Mouse (Mus musculus): Measurements from ENCODE around the gene Sycp3. TPM values are rescaled to one million over a fixed set of nuclear protein-coding genes. Genes with fewer than 3 reads are reported as not detected.

The Sycp3 gene
- polyA plus RNA-seq, 1 experiment: not detected

- Histone ChIP-seq H3K4me1 (replicated peaks; ENCODE audit: control insufficient read depth, insufficient read depth, low read length) (peaks cover 5% of the 10 kb centered on the region), H3K36me3 (ENCODE audit: control insufficient read depth, insufficient read depth, low read length) (no peaks in the 10 kb centered on the region), H3K27ac (ENCODE audit: control insufficient read depth, insufficient read depth, low read length) (no peak overlapping the region), H3K4me3 (ENCODE audit: control insufficient read depth, insufficient read depth, low read length) (no peak overlapping the region), H3K27me3 (ENCODE audit: control insufficient read depth, insufficient read depth, low read length) (no peaks in the 10 kb centered on the region)
- no peak for DNase-seq
- no peak for TF ChIP-seq CTCF (IDR thresholded peaks at IDR 0.05; ENCODE audit: borderline replicate concordance, control insufficient read depth, extremely low read depth, insufficient read depth, low read length, poor library complexity)
- TF ChIP-seq POLR2A (IDR thresholded peaks at IDR 0.05; ENCODE audit: control insufficient read depth, extremely low read depth, insufficient read depth, low read length, poor library complexity): no peak
- WGBS: 89% methylated on average over 3 of the region's 3 CpGs
Measured at GRCm38 (mm10) chr10:88504481-88504880, 45.1 kb downstream of the Sycp3 start.

DNA sequence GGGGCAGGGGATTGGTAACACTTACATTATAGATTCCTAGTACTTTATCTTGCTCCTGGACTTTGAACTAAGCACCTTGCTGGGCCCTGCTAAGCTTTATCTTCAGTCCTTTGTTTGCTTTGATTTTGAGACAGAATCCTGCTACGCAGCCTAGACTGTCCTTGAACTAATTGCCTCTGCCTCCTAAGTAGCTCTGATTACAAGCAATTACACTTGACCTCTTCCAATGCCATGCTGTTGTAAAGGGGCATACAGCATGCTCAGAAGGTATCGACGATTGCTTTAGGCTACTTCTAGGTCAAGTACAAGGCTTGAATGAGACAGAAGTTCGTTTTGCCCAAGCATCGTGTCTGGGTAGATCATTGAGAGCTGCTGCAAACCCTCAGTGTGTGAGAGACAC, 45.9 kb downstream of the Sycp3 start:
- Histone ChIP-seq H3K4me3 (ENCODE audit: control insufficient read depth, insufficient read depth, low read length) (no peak overlapping the region), H3K36me3 (ENCODE audit: control insufficient read depth, insufficient read depth, low read length) (no peaks in the 10 kb centered on the region), H3K27me3 (ENCODE audit: control insufficient read depth, insufficient read depth, low read length) (no peaks in the 10 kb centered on the region), H3K4me1 (replicated peaks; ENCODE audit: control insufficient read depth, insufficient read depth, low read length) (peaks cover 5% of the 10 kb centered on the region), H3K27ac (ENCODE audit: control insufficient read depth, insufficient read depth, low read length) (no peak overlapping the region)
- no peak for DNase-seq
- 98% methylated on average over 5 of the region's 5 CpGs for WGBS
- TF ChIP-seq CTCF (IDR thresholded peaks at IDR 0.05; ENCODE audit: borderline replicate concordance, control insufficient read depth, extremely low read depth, insufficient read depth, low read length, poor library complexity) (no peak), POLR2A (IDR thresholded peaks at IDR 0.05; ENCODE audit: control insufficient read depth, extremely low read depth, insufficient read depth, low read length, poor library complexity) (no peak)

DNA sequence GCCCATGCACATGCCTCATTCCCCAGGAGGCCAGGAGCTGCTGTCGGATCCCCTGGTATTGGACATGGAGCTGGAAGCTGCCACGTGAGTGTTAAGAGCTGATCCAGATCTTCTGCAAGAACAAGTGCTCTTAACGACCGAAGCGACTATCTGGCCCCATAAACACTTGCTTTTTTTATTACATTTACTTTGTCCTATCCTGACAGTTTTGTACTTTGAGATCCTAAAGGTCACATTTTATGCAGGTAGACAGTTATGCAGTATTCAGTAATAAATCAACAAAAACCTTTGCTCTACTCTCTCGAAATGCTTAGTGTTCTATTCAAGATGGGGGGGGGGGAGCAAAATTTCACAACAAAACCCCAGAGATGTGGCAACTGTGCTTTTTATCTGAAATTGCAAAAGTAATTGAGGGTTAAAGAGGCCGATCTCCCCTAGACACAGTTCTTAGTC, 48.3 kb downstream of the Sycp3 start:
- no peak overlapping the region for H3K27ac ChIP-seq (ENCODE audit: control insufficient read depth, insufficient read depth, low read length)
- DNase-seq: no peak
- peaks cover 5% of the 10 kb centered on the region for H3K4me1 ChIP-seq (replicated peaks; ENCODE audit: control insufficient read depth, insufficient read depth, low read length)
- 96% methylated on average over 7 of the region's 7 CpGs for whole genome bisulfite sequencing
- TF ChIP-seq POLR2A (IDR thresholded peaks at IDR 0.05; ENCODE audit: control insufficient read depth, extremely low read depth, insufficient read depth, low read length, poor library complexity): no peak
- no peak for TF ChIP-seq CTCF (IDR thresholded peaks at IDR 0.05; ENCODE audit: borderline replicate concordance, control insufficient read depth, extremely low read depth, insufficient read depth, low read length, poor library complexity)
- no peaks in the 10 kb centered on the region for H3K36me3 ChIP-seq (ENCODE audit: control insufficient read depth, insufficient read depth, low read length)
- no peaks in the 10 kb centered on the region for H3K27me3 ChIP-seq (ENCODE audit: control insufficient read depth, insufficient read depth, low read length)
- H3K4me3 ChIP-seq (ENCODE audit: control insufficient read depth, insufficient read depth, low read length): no peak overlapping the region

- Histone ChIP-seq H3K4me3 (ENCODE audit: control insufficient read depth, insufficient read depth, low read length) (no peak overlapping the region), H3K4me1 (replicated peaks; ENCODE audit: control insufficient read depth, insufficient read depth, low read length) (no peaks in the 10 kb centered on the region), H3K27ac (ENCODE audit: control insufficient read depth, insufficient read depth, low read length) (no peak overlapping the region), H3K36me3 (ENCODE audit: control insufficient read depth, insufficient read depth, low read length) (no peaks in the 10 kb centered on the region), H3K27me3 (ENCODE audit: control insufficient read depth, insufficient read depth, low read length) (no peaks in the 10 kb centered on the region)
- no peak for DNase-seq
- WGBS: 88% methylated on average over 12 of the region's 12 CpGs
- TF ChIP-seq CTCF (IDR thresholded peaks at IDR 0.05; ENCODE audit: borderline replicate concordance, control insufficient read depth, extremely low read depth, insufficient read depth, low read length, poor library complexity): no peak
- no peak for TF ChIP-seq POLR2A (IDR thresholded peaks at IDR 0.05; ENCODE audit: control insufficient read depth, extremely low read depth, insufficient read depth, low read length, poor library complexity)
Measured at GRCm38 (mm10) chr10:88510503-88511271, 51.3 kb downstream of the Sycp3 start.

- Histone ChIP-seq H3K27ac (ENCODE audit: control insufficient read depth, insufficient read depth, low read length) (no peak overlapping the region), H3K27me3 (ENCODE audit: control insufficient read depth, insufficient read depth, low read length) (no peaks in the 10 kb centered on the region), H3K36me3 (ENCODE audit: control insufficient read depth, insufficient read depth, low read length) (no peaks in the 10 kb centered on the region), H3K4me3 (ENCODE audit: control insufficient read depth, insufficient read depth, low read length) (no peak overlapping the region), H3K4me1 (replicated peaks; ENCODE audit: control insufficient read depth, insufficient read depth, low read length) (no peaks in the 10 kb centered on the region)
- DNase-seq: no peak
- TF ChIP-seq CTCF (IDR thresholded peaks at IDR 0.05; ENCODE audit: borderline replicate concordance, control insufficient read depth, extremely low read depth, insufficient read depth, low read length, poor library complexity): no peak
- TF ChIP-seq POLR2A (IDR thresholded peaks at IDR 0.05; ENCODE audit: control insufficient read depth, extremely low read depth, insufficient read depth, low read length, poor library complexity): no peak
- 94% methylated on average over 9 of the region's 9 CpGs for WGBS
Measured at GRCm38 (mm10) chr10:88511355-88511754, 52.0 kb downstream of the Sycp3 start.

- Histone ChIP-seq H3K27ac (ENCODE audit: control insufficient read depth, insufficient read depth, low read length) (no peak overlapping the region), H3K4me1 (replicated peaks; ENCODE audit: control insufficient read depth, insufficient read depth, low read length) (no peaks in the 10 kb centered on the region)
- WGBS: 53% methylated on average over 8 of the region's 8 CpGs
Measured at GRCm38 (mm10) chr10:88513574-88514135, 54.3 kb downstream of the Sycp3 start.

More at GRCm38 (mm10) chr10:88513574-88514135, 54.3 kb downstream of the Sycp3 start:
- no peaks in the 10 kb centered on the region for H3K27me3 ChIP-seq (ENCODE audit: control insufficient read depth, insufficient read depth, low read length)
- H3K36me3 ChIP-seq (ENCODE audit: control insufficient read depth, insufficient read depth, low read length): no peaks in the 10 kb centered on the region
- H3K4me3 ChIP-seq (ENCODE audit: control insufficient read depth, insufficient read depth, low read length): no peak overlapping the region
- no peak for TF ChIP-seq CTCF (IDR thresholded peaks at IDR 0.05; ENCODE audit: borderline replicate concordance, control insufficient read depth, extremely low read depth, insufficient read depth, low read length, poor library complexity)
- no peak for TF ChIP-seq POLR2A (IDR thresholded peaks at IDR 0.05; ENCODE audit: control insufficient read depth, extremely low read depth, insufficient read depth, low read length, poor library complexity)
- DNase-seq: no peak
